Mouse (Mus musculus): Measurements from ENCODE around the gene Fgf10.

DNA sequence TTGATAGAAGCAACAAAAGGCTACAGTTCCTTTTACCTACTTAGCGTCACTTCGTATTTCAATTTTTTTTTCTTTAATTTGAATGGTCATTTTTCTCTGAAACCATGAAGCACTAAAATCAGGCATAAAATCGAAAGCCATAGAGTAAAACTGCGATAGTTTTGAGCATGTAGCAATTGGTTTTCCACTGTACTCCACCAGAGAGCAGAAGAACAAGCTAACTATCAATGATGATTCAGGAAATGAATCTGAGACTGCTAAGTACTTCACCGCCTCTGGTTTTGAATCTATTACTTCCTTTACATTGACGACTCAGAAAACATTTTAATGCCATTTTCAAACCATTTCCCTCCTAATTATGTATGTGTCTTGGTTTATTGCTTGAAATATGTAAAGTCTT, 150.2 kb downstream of the Fgf10 start:
- TF ChIP-seq CTCF (IDR thresholded peaks at IDR 0.05; ENCODE audit: insufficient read depth, low read length) (no peak), POLR2A (IDR thresholded peaks at IDR 0.05; ENCODE audit: borderline replicate concordance, extremely low read depth, low read depth, low read length) (no peak)
